Mouse (Mus musculus) midbrain, embryonic 15.5 days (tissue): Measurements from ENCODE around the gene Atp8a1. TPM values are rescaled to one million over a fixed set of nuclear protein-coding genes. Genes with fewer than 3 reads are reported as not detected.

Source experiments
- ATAC-seq: fragments of 200-750 bp; cut with Nextera tagmentation; replicated peaks from 2 replicates; pipeline ENCODE4 v1.8.0; 2017; ENCODE audit warnings: moderate TSS enrichment
- H3K27ac ChIP-seq: fragments of 300-500 bp; sonication (generic); 2 replicates; pipeline ENCODE4 v1.5.1; 2015; ENCODE audit warnings: mild to moderate bottlenecking, inconsistent platforms
- H3K27me3 ChIP-seq: fragments of 300-500 bp; sonication (generic); replicated peaks from 2 replicates; pipeline ENCODE4 v1.6.1; 2015; ENCODE audit warnings: inconsistent platforms
- H3K36me3 ChIP-seq: fragments of 300-500 bp; sonication (generic); replicated peaks from 2 replicates; pipeline ENCODE4 v1.6.1; 2015; ENCODE audit warnings: inconsistent platforms
- H3K4me1 ChIP-seq: fragments of 300-500 bp; sonication (generic); 2 replicates; pipeline ENCODE4 v1.6.1; 2015; ENCODE audit warnings: inconsistent platforms
- H3K4me2 ChIP-seq: fragments of 300-500 bp; sonication (generic); 2 replicates; pipeline ENCODE4 v1.6.1; 2015; ENCODE audit warnings: inconsistent platforms, mild to moderate bottlenecking, moderate library complexity
- H3K4me3 ChIP-seq: fragments of 300-500 bp; sonication (generic); 2 replicates; pipeline ENCODE4 v1.5.1; 2015; ENCODE audit warnings: mild to moderate bottlenecking, inconsistent platforms
- H3K9ac ChIP-seq: fragments of 300-500 bp; sonication (generic); 2 replicates; pipeline ENCODE4 v1.6.1; 2015; ENCODE audit warnings: mild to moderate bottlenecking, inconsistent platforms
- H3K9me3 ChIP-seq: fragments of 300-500 bp; sonication (generic); 2 replicates; pipeline ENCODE4 v1.6.1; 2016; ENCODE audit warnings: inconsistent platforms
- WGBS: fragments of 180-500 bp; shearing (Covaris S2); methylation state at CpG from one replicate; pipeline ENCODE4 v1.1.7; 2015; ENCODE audit warnings: mixed read lengths; 5-methylcytosine and 5-hydroxymethylcytosine counted together
- polyA plus RNA-seq: library from polyadenylated mRNA; unstranded; fragments of >200 nt; fragmentation: Nextera tagmentation; extraction: Ambion mirVana; gene quantifications from 2 replicates; pipeline ENCODE4 v1.2.1, GENCODE M21; 2015

Gene Atp8a1
- 46.2 and 53.6 TPM in 2 replicates for polyA plus RNA-seq

- Histone ChIP-seq H3K4me2 (peak within 1 kb of the TSS; percentile 86), H3K36me3 (no peaks in the 10 kb centered on the region), H3K27ac (peak within 1 kb of the TSS; percentile 94), H3K4me3 (peak within 1 kb of the TSS; percentile 82), H3K9ac (peak within 1 kb of the TSS; percentile 79), H3K9me3 (no peaks in the 10 kb centered on the region), H3K4me1 (peaks cover 48% of the 10 kb centered on the region), H3K27me3 (no peaks in the 10 kb centered on the region)
- WGBS: 1% methylated on average over 57 of the region's 64 CpGs
- peak; percentile 95 for ATAC-seq
Measured at GRCm38 (mm10) chr5:67847253-67848165, at the start of gene Atp8a1. TSS of gene Atp8a1 (minus strand) at chr5:67847434.

DNA sequence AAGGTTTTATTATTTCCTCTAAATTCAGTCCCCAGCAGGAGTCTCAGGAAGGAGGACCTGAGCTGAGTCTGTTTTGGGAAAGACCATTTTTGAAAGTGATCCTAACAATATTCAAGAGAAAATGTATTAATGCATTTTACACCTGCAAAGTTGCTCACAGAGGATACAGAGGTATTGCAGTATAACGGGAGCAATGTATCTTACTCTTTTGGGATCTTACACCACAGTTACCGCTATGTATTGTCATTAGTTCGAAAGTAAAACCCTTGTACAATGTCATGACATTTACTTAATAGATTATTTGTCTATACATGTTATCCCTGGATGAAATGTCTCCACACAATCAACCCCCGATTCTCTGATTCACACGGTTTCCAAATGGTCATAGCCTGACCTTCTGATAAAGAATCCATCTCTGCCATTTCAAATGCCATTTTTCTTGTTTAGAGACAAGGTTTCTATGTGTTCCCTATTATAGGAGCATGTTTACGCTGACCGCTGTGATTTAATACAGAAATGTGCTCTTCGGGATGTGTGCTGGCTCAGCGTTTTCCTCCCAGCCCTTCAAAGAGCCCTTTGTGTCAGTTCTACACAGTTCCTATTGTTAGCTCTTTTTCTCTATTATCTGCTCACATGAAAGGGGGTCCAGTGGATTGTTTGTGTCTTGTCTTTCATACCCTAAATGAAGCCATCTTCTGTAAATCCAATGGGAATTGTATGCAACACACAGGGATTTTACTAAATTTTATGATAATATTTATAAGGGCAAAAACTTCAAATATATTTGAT lies 37.4 kb upstream of the Atp8a1 start:
- H3K4me2 ChIP-seq: no peak overlapping the region
- no peaks in the 10 kb centered on the region for H3K9me3 ChIP-seq
- H3K27ac ChIP-seq: no peak overlapping the region
- no peaks in the 10 kb centered on the region for H3K36me3 ChIP-seq
- H3K27me3 ChIP-seq: no peaks in the 10 kb centered on the region
- no peaks in the 10 kb centered on the region for H3K4me1 ChIP-seq
- no peak overlapping the region for H3K4me3 ChIP-seq
- peak; percentile 80 for ATAC-seq
- 30% methylated on average over 9 of the region's 9 CpGs for WGBS
- no peak overlapping the region for H3K9ac ChIP-seq

DNA sequence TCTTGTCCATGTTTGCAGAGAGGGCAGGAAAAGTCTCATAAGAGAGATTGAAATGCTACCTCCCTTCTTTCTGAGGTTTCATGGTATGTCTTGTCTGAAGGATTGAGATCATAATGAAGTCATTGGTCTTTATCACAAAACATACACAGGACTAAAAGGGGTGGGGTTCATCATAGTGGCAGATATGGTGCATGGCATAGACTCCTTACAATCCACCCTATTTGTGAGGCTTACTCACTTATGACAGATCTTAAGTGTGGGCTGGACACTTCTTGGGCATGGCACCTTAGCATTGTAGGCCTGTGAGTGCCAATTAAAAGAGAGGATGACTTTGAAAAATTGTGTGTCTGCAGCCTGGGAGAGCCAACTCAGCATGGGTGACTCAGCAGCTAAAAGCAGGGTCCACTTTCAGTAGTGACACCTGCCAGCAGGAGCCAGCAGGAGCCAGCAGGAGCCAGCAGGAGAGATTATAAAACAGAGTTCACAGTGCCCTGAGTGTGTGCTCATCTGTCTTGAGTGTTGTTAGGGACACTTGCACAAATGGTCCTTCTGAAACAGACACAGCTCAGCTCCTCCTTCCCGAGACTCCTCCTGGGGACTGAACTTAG lies 36.4 kb upstream of the Atp8a1 start:
- H3K27ac ChIP-seq: no peak overlapping the region
- no peak overlapping the region for H3K4me3 ChIP-seq
- no peak overlapping the region for H3K4me2 ChIP-seq
- no peaks in the 10 kb centered on the region for H3K27me3 ChIP-seq
- no peak for ATAC-seq
- H3K4me1 ChIP-seq: no peaks in the 10 kb centered on the region
- H3K9ac ChIP-seq: no peak overlapping the region
- no peaks in the 10 kb centered on the region for H3K9me3 ChIP-seq
- 43% methylated on average over 1 of the region's 1 CpGs for WGBS
- no peaks in the 10 kb centered on the region for H3K36me3 ChIP-seq

- no peak overlapping the region for H3K27ac ChIP-seq
- no peaks in the 10 kb centered on the region for H3K27me3 ChIP-seq
- H3K4me3 ChIP-seq: no peak overlapping the region
- H3K4me1 ChIP-seq: no peaks in the 10 kb centered on the region
- WGBS: 28% methylated on average over 3 of the region's 3 CpGs
- no peak overlapping the region for H3K9ac ChIP-seq
- H3K36me3 ChIP-seq: no peaks in the 10 kb centered on the region
- no peak; the same call in 1 of the 2 replicates for ATAC-seq
- H3K4me2 ChIP-seq: no peak overlapping the region
- H3K9me3 ChIP-seq: no peaks in the 10 kb centered on the region
Measured at GRCm38 (mm10) chr5:67871414-67871813, 24.2 kb upstream of the Atp8a1 start.

DNA sequence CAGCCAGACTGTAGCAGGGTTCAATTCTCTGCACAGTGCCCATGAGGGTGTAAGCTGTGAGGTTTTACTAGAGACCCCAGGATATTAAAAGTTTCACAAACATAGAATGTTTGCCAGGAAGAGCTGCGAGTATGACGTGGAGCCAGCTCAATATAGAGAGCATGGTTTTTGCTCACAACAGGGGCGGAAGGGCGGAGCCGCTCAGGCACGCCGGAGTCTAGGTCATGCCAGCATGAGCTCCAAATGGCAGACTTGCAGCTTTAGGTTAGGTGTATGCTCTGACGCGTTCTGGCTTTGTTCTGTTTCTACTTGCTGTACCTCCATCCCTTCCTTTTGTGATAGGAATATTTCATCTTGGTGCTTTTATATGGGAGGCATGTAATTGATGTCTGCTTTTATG lies 19.0 kb upstream of the Atp8a1 start:
- no peak overlapping the region for H3K27ac ChIP-seq
- ATAC-seq: no peak
- no peak overlapping the region for H3K4me2 ChIP-seq
- H3K4me3 ChIP-seq: no peak overlapping the region
- 72% methylated on average over 9 of the region's 9 CpGs for WGBS
- no peaks in the 10 kb centered on the region for H3K36me3 ChIP-seq
- no peak overlapping the region for H3K9ac ChIP-seq
- 0 out of 2 replicates have a peak, but pooled peaks cover 5% of the 10 kb centered on the region for H3K4me1 ChIP-seq
- no peaks in the 10 kb centered on the region for H3K9me3 ChIP-seq
- no peaks in the 10 kb centered on the region for H3K27me3 ChIP-seq

DNA sequence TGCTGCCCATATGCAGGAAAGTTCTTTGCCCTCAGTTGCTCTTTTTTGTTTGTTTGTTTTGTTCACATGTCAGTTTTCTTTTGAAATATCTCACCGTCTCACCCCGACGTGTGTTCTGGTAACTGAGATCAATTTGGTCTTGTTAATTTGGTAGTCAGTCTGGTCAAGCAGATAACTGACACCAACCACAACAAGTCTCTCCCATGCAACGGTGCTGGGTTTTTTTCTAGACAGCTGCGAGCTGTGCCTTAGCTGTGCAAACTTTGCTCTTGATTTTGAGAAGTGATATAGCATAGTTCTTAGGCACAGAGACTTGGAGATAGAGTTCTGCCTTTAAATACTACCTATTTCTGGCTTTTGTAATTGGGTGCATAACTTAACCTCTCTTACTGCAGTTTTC lies 18.4 kb upstream of the Atp8a1 start:
- Histone ChIP-seq H3K27me3 (no peaks in the 10 kb centered on the region), H3K36me3 (no peaks in the 10 kb centered on the region), H3K4me3 (no peak overlapping the region), H3K4me1 (0 out of 2 replicates have a peak, but pooled peaks cover 5% of the 10 kb centered on the region), H3K9ac (no peak overlapping the region), H3K4me2 (no peak overlapping the region), H3K9me3 (no peaks in the 10 kb centered on the region), H3K27ac (no peak overlapping the region)
- 82% methylated on average over 5 of the region's 5 CpGs for WGBS
- ATAC-seq: no peak

DNA sequence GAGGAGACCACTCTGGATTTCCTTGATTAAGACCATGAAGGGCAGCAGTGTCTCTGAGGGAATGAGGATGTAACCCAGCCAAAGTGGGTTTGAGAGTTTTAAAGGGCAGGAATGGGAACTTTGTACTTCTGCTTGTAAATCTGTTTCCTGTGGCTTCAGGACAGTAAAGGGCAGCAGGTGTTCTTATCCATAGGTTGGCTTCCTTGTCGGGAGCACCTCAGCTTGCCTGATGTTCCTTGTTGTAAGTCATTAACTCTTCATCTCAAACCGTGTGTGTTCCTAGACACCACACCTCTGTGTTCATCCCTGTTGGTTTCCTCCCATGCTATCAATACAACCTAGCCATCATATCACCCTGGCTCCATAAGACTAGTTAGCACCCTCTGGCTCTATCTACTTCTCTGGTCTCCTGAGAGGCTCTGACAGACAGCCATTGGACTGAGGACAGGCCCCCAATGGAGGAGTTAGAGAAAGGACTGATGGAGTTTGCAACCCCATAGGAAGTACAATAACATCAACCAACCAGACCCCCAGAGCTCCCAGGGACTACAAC lies 17.4 kb upstream of the Atp8a1 start:
- 81% methylated on average over 2 of the region's 2 CpGs for WGBS
- H3K27ac ChIP-seq: no peak overlapping the region
- no peaks in the 10 kb centered on the region for H3K9me3 ChIP-seq
- ATAC-seq: no peak
- H3K4me3 ChIP-seq: no peak overlapping the region
- H3K36me3 ChIP-seq: no peaks in the 10 kb centered on the region
- no peak overlapping the region for H3K9ac ChIP-seq
- H3K4me2 ChIP-seq: no peak overlapping the region; the same call in 1 of the 2 replicates
- 0 out of 2 replicates have a peak, but pooled peaks cover 5% of the 10 kb centered on the region for H3K4me1 ChIP-seq
- no peaks in the 10 kb centered on the region for H3K27me3 ChIP-seq

DNA sequence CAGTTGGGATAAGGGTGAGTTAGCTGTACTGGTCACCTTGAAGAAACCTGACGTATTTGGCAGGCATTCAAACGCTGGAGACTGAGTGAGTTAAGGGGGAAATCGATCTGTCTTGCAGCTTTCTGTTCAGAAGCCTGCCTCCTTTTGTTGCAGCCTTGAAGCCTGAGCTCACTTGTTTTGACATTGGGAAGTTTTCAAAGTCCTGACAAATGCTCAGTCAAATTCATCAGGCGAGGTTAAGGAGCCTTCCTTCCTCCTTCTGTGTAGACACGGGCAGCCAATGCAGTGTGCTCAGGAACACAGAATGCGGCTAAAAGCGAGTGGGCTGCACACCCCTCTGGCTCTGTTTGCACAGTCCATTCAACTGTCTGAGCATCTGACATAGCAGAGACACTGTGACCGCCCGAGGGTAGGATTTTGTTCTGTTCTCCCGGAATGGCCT lies 16.7 kb upstream of the Atp8a1 start:
- peak overlapping the region; percentile 6 for H3K4me2 ChIP-seq
- H3K4me3 ChIP-seq: no peak overlapping the region
- H3K9me3 ChIP-seq: no peaks in the 10 kb centered on the region
- H3K27ac ChIP-seq: no peak overlapping the region
- H3K4me1 ChIP-seq: 0 out of 2 replicates have a peak, but pooled peaks cover 5% of the 10 kb centered on the region
- H3K36me3 ChIP-seq: no peaks in the 10 kb centered on the region
- H3K9ac ChIP-seq: no peak overlapping the region
- no peaks in the 10 kb centered on the region for H3K27me3 ChIP-seq
- ATAC-seq: peak; percentile 87
- 32% methylated on average over 10 of the region's 10 CpGs for WGBS

DNA sequence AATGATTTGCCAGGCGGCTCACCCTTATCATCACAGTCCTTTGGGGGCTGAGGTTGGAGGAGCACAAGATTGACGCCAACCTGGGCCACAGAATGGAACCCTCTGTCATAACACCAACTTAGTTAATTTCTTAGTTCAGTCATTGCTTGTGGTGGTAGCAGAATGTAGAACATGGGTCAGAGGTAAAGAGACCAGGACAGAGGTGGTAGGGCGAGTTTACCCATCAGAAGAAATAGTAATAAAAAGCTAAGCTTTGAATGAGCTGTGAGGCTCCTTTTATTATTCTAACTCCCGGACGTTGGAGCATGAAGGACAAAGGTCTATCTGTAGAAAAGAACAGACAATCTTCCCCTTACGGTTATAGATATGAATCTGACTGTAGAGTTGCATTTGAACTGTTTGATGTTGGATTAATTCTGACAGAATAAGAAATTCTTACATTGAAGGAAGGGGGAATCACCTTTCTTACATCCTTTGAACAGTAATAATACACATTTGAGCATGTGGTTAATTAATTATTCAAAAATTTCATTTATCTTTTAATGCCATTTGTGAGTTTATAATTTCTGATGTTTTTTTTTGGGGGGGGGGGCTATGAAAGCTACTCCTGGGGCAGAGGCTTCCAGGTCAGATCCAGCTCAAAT lies 7.9 kb upstream of the Atp8a1 start:
- no peak overlapping the region for H3K4me2 ChIP-seq
- WGBS: 80% methylated on average over 6 of the region's 6 CpGs
- H3K9me3 ChIP-seq: no peaks in the 10 kb centered on the region
- H3K36me3 ChIP-seq: no peaks in the 10 kb centered on the region
- no peak overlapping the region for H3K27ac ChIP-seq
- no peak overlapping the region for H3K4me3 ChIP-seq
- no peak overlapping the region for H3K9ac ChIP-seq
- no peaks in the 10 kb centered on the region for H3K4me1 ChIP-seq
- no peaks in the 10 kb centered on the region for H3K27me3 ChIP-seq
- no peak for ATAC-seq

GRCm38 (mm10) chr5:67852860-67853259 lies 5.6 kb upstream of the Atp8a1 start:
- Histone ChIP-seq H3K4me2 (no peak overlapping the region), H3K27ac (no peak overlapping the region), H3K27me3 (no peaks in the 10 kb centered on the region), H3K36me3 (no peaks in the 10 kb centered on the region), H3K9ac (no peak overlapping the region), H3K4me1 (peaks cover 17% of the 10 kb centered on the region), H3K9me3 (no peaks in the 10 kb centered on the region), H3K4me3 (no peak overlapping the region)
- 65% methylated on average over 2 of the region's 2 CpGs for WGBS
- no peak for ATAC-seq

- H3K4me1 ChIP-seq: peaks cover 34% of the 10 kb centered on the region
- no peaks in the 10 kb centered on the region for H3K9me3 ChIP-seq
- no peak overlapping the region for H3K4me3 ChIP-seq
- H3K27ac ChIP-seq: 0 out of 2 replicates have a peak overlapping the region, but pooled peaks have one; percentile 94
- H3K27me3 ChIP-seq: no peaks in the 10 kb centered on the region
- 70% methylated on average over 4 of the region's 4 CpGs for WGBS
- H3K36me3 ChIP-seq: no peaks in the 10 kb centered on the region
- no peak overlapping the region for H3K4me2 ChIP-seq
- H3K9ac ChIP-seq: no peak overlapping the region
- ATAC-seq: no peak
Measured at GRCm38 (mm10) chr5:67849411-67849810, 2.2 kb upstream of the Atp8a1 start.
